Mouse (Mus musculus) heart, embryonic 11.5 days (tissue): Measurements from ENCODE around the gene Ube2d2b. TPM values are rescaled to one million over a fixed set of nuclear protein-coding genes. Genes with fewer than 3 reads are reported as not detected.

ENCODE experiments used
- ATAC-seq: fragments of 200-750 bp; cut with Nextera tagmentation; replicated peaks from 2 replicates; pipeline ENCODE4 v1.8.0; 2017; ENCODE audit warnings: moderate library complexity; ENCODE audit not compliant: insufficient number of reproducible peaks, low FRiP score, low TSS enrichment
- H3K27ac ChIP-seq: fragments of 300-500 bp; sonication (generic); 2 replicates; pipeline ENCODE4 v1.5.1; 2014; ENCODE audit warnings: mild to moderate bottlenecking, low read depth, low read length
- H3K27me3 ChIP-seq: fragments of 300-500 bp; sonication (generic); 2 replicates; pipeline ENCODE4 v1.6.1; 2014; ENCODE audit warnings: mild to moderate bottlenecking, low read length, mixed read lengths; ENCODE audit not compliant: control insufficient read depth, insufficient read depth
- H3K36me3 ChIP-seq: fragments of 300-500 bp; sonication (generic); 2 replicates; pipeline ENCODE4 v1.6.1; 2014; ENCODE audit warnings: mild to moderate bottlenecking, low read length, moderate library complexity, mixed read lengths; ENCODE audit not compliant: control insufficient read depth, insufficient read depth
- H3K4me1 ChIP-seq: fragments of 300-500 bp; sonication (generic); 2 replicates; pipeline ENCODE4 v1.6.1; 2014; ENCODE audit warnings: low read length; ENCODE audit not compliant: control insufficient read depth, insufficient read depth
- H3K4me2 ChIP-seq: fragments of 300-500 bp; sonication (generic); 2 replicates; pipeline ENCODE4 v1.6.1; 2014; ENCODE audit warnings: mild to moderate bottlenecking, moderate library complexity
- H3K4me3 ChIP-seq: fragments of 300-500 bp; sonication (generic); 2 replicates; pipeline ENCODE4 v1.5.1; 2014; ENCODE audit warnings: low read depth, low read length
- H3K9ac ChIP-seq: fragments of 300-500 bp; sonication (generic); 2 replicates; pipeline ENCODE4 v1.6.1; 2014; ENCODE audit warnings: mild to moderate bottlenecking, low read depth, low read length, moderate library complexity
- H3K9me3 ChIP-seq: fragments of 300-500 bp; sonication (generic); replicated peaks from 2 replicates; pipeline ENCODE4 v1.6.1; 2016; ENCODE audit warnings: low read length; ENCODE audit not compliant: control insufficient read depth
- WGBS: fragments of 180-500 bp; shearing (Covaris S2); extraction: QIAGEN DNeasy Blood & Tissue Kit; methylation state at CpG from one replicate; pipeline ENCODE4 v1.1.7; 2014; ENCODE audit not compliant: insufficient replicate concordance; 5-methylcytosine and 5-hydroxymethylcytosine counted together
- polyA plus RNA-seq: library from polyadenylated mRNA; unstranded; fragments of >200 nt; fragmentation: Nextera tagmentation; extraction: Ambion mirVana; gene quantifications from 2 replicates; pipeline ENCODE4 v1.2.1, GENCODE M21; 2014

The Ube2d2b gene
- polyA plus RNA-seq, 1 experiment from 2014 or later: 0.57 TPM

- 0 out of 2 replicates have a peak overlapping the region, but pooled peaks have one; percentile 39 for H3K9ac ChIP-seq
- H3K4me3 ChIP-seq: peak overlapping the region; percentile 5; the same call in 1 of the 2 replicates
- H3K4me2 ChIP-seq: peak overlapping the region; percentile 53
- H3K27ac ChIP-seq: peak overlapping the region; percentile 59
- WGBS: 23% methylated on average over 2 of the region's 2 CpGs
- no peak for ATAC-seq
- no peaks in the 10 kb centered on the region for H3K27me3 ChIP-seq
- H3K36me3 ChIP-seq: no peaks in the 10 kb centered on the region
- H3K9me3 ChIP-seq: no peaks in the 10 kb centered on the region
- H3K4me1 ChIP-seq: peaks cover 19% of the 10 kb centered on the region
These were observed 36.5 kb downstream of the Ube2d2b start for GRCm38 (mm10) chr5:107866127-107867126.

- no peaks in the 10 kb centered on the region for H3K9me3 ChIP-seq
- whole genome bisulfite sequencing: under 1% methylated on average over 72 of the region's 82 CpGs
- H3K27ac ChIP-seq: peak overlapping the region; percentile 98
- H3K4me3 ChIP-seq: peak overlapping the region; percentile 96
- peak; percentile 39; the same call in 1 of the 2 replicates for ATAC-seq
- H3K36me3 ChIP-seq: no peaks in the 10 kb centered on the region
- H3K9ac ChIP-seq: peak overlapping the region; percentile 94
- peak overlapping the region; percentile 65 for H3K4me2 ChIP-seq
- peaks cover 23% of the 10 kb centered on the region for H3K4me1 ChIP-seq
- H3K27me3 ChIP-seq: no peaks in the 10 kb centered on the region
These were observed 38.3 kb downstream of the Ube2d2b start for GRCm38 (mm10) chr5:107867970-107868904.

GRCm38 (mm10) chr5:107868905-107869424, 39.1 kb downstream of the Ube2d2b start:
- no peaks in the 10 kb centered on the region for H3K9me3 ChIP-seq
- peak overlapping the region; percentile 94 for H3K9ac ChIP-seq
- H3K36me3 ChIP-seq: no peaks in the 10 kb centered on the region
- peak overlapping the region; percentile 98 for H3K27ac ChIP-seq
- H3K4me3 ChIP-seq: peak overlapping the region; percentile 96
- H3K4me2 ChIP-seq: peak overlapping the region; percentile 65
- peaks cover 23% of the 10 kb centered on the region for H3K4me1 ChIP-seq
- H3K27me3 ChIP-seq: no peaks in the 10 kb centered on the region
- under 1% methylated on average over 56 of the region's 58 CpGs for WGBS
- peak; percentile 95 for ATAC-seq

- WGBS: 62% methylated on average over 2 of the region's 2 CpGs
- Histone ChIP-seq H3K4me2 (no peak overlapping the region), H3K27ac (no peak overlapping the region), H3K36me3 (no peaks in the 10 kb centered on the region), H3K27me3 (no peaks in the 10 kb centered on the region), H3K9ac (no peak overlapping the region), H3K9me3 (no peaks in the 10 kb centered on the region), H3K4me1 (peaks cover 23% of the 10 kb centered on the region), H3K4me3 (no peak overlapping the region)
- no peak for ATAC-seq
These were observed 39.8 kb downstream of the Ube2d2b start for GRCm38 (mm10) chr5:107869701-107870100.

- H3K27ac ChIP-seq: peak overlapping the region; percentile 91
These were observed 43.4 kb downstream of the Ube2d2b start for GRCm38 (mm10) chr5:107873330-107873729.

GRCm38 (mm10) chr5:107873886-107874302, 44.0 kb downstream of the Ube2d2b start:
- ATAC-seq: no peak
- Histone ChIP-seq H3K36me3 (no peaks in the 10 kb centered on the region), H3K9me3 (no peaks in the 10 kb centered on the region), H3K4me2 (peak overlapping the region; percentile 7), H3K27ac (peak overlapping the region; percentile 91), H3K27me3 (no peaks in the 10 kb centered on the region), H3K4me1 (peaks cover 4% of the 10 kb centered on the region; the same call in 1 of the 2 replicates), H3K4me3 (peak overlapping the region; percentile 29), H3K9ac (peak overlapping the region; percentile 58)
- WGBS: 39% methylated on average over 7 of the region's 7 CpGs

More at GRCm38 (mm10) chr5:107873330-107873729, 43.4 kb downstream of the Ube2d2b start:
- peak overlapping the region; percentile 43 for H3K4me2 ChIP-seq
- H3K4me1 ChIP-seq: peaks cover 4% of the 10 kb centered on the region; the same call in 1 of the 2 replicates
- peak overlapping the region; percentile 58 for H3K9ac ChIP-seq
- no peak for ATAC-seq
- no peaks in the 10 kb centered on the region for H3K27me3 ChIP-seq
- 84% methylated on average over 6 of the region's 6 CpGs for WGBS
- no peaks in the 10 kb centered on the region for H3K9me3 ChIP-seq
- peak overlapping the region; percentile 29 for H3K4me3 ChIP-seq
- H3K36me3 ChIP-seq: no peaks in the 10 kb centered on the region

- Histone ChIP-seq H3K27me3 (no peaks in the 10 kb centered on the region), H3K9ac (peak within 1 kb of the TSS; percentile 58), H3K27ac (peak within 1 kb of the TSS; percentile 91), H3K9me3 (no peaks in the 10 kb centered on the region), H3K4me1 (peaks cover 4% of the 10 kb centered on the region; the same call in 1 of the 2 replicates), H3K4me2 (peak within 1 kb of the TSS; percentile 24), H3K36me3 (no peaks in the 10 kb centered on the region), H3K4me3 (peak within 1 kb of the TSS; percentile 29)
- 39% methylated on average over 4 of the region's 4 CpGs for WGBS
- ATAC-seq: peak; percentile 76; the same call in 1 of the 2 replicates
These were observed 44.8 kb downstream of the Ube2d2b start, which contains the start of gene Evi5 for GRCm38 (mm10) chr5:107874561-107875260. Gene Evi5 (minus strand): TSS chr5:107875107.
